Mouse (Mus musculus) large intestine, adult 2 months (tissue): ENCODE data around the gene Gm364. TPM values are rescaled to one million over a fixed set of nuclear protein-coding genes. Genes with fewer than 3 reads are reported as not detected.

Experiments used
- polyA plus RNA-seq: library from polyadenylated mRNA; depleted of rRNA; stranded (reverse); fragments of >200 nt; gene quantifications from 2 replicates; pipeline ENCODE4 v1.2.3, GENCODE M21; 2012; rRNA removed

Gm364 gene
- polyA plus RNA-seq, 1 experiment: not detected

Other genes starting within 250 kb of the Gm364 start
- 0.26 and 0.40 TPM in 2 replicates for gene Cd40lg, start 197.0 kb upstream of the Gm364 start, polyA plus RNA-seq
- gene Arhgef6, start 70.4 kb upstream of the Gm364 start, polyA plus RNA-seq: 4.9 and 6.7 TPM in 2 replicates
- 10.0 and 12.5 TPM in 2 replicates for gene Rbmx, start 16.1 kb upstream of the Gm364 start, polyA plus RNA-seq
- gene Gpr101, start 94.6 kb downstream of the Gm364 start, polyA plus RNA-seq: not detected in 2 replicates